Mouse (Mus musculus): ENCODE measurements around the gene Lcn9. TPM values are rescaled to one million over a fixed set of nuclear protein-coding genes. Genes with fewer than 3 reads are reported as not detected.

The Lcn9 gene
- polyA plus RNA-seq (2014; fragmentation: Nextera tagmentation; extraction: Ambion mirVana) = not detected in 2 replicates

- Histone ChIP-seq H3K27me3 (replicated peaks; ENCODE audit: control insufficient read depth, insufficient read depth, low read length) (no peaks in the 10 kb centered on the region), H3K9me3 (ENCODE audit: control insufficient read depth, low read length) (no peaks in the 10 kb centered on the region), H3K4me3 (ENCODE audit: low read depth, low read length) (no peak within 1 kb of the TSS), H3K9ac (ENCODE audit: low read length) (no peak within 1 kb of the TSS), H3K36me3 (ENCODE audit: control insufficient read depth, insufficient read depth, low read length) (no peaks in the 10 kb centered on the region), H3K4me2 (ENCODE audit: low read length) (no peak within 1 kb of the TSS), H3K27ac (ENCODE audit: low read depth) (no peak within 1 kb of the TSS), H3K4me1 (replicated peaks; ENCODE audit: control insufficient read depth, insufficient read depth, low read length) (no peaks in the 10 kb centered on the region)
- DNase-seq (ENCODE audit: low spot score) = no peak
- ATAC-seq (replicated peaks; ENCODE audit: low FRiP score, low TSS enrichment, low read depth) = no peak
- 83% methylated on average over 1 of the region's 1 CpGs for WGBS
These were observed at the start of gene Lcn9 for GRCm38 (mm10) chr2:25822806-25823205. Lcn9 (plus strand) TSS chr2:25823153.

DNA sequence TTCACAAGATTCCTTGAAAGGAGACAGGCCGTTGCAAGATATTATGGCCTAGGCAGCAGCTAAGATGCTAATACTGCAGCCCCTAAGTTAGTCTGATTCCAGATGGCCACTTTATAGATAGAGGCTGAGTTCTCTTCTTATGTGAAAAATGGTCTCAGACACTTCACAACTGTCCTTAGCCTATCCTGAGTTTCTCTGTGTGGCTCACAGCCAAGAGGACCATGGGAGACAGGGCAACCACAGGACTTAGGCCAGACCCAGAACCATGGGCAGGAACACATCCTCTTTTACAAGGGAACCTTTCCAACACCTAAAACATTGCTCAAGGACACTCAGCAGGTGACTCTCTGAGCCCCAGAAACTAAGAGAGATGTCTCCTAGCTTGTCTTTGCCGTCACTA, 49.4 kb upstream of the Lcn9 start:
- H3K9ac ChIP-seq (ENCODE audit: low read length) = no peak overlapping the region
- no peak for ATAC-seq (replicated peaks; ENCODE audit: low FRiP score, low TSS enrichment, low read depth)
- no peak for DNase-seq (ENCODE audit: low spot score)
- H3K4me1 ChIP-seq (replicated peaks; ENCODE audit: control insufficient read depth, insufficient read depth, low read length) = no peaks in the 10 kb centered on the region
- H3K27ac ChIP-seq (ENCODE audit: low read depth) = no peak overlapping the region
- H3K27me3 ChIP-seq (replicated peaks; ENCODE audit: control insufficient read depth, insufficient read depth, low read length) = no peaks in the 10 kb centered on the region
- no peaks in the 10 kb centered on the region for H3K9me3 ChIP-seq (ENCODE audit: control insufficient read depth, low read length)
- no peak overlapping the region for H3K4me3 ChIP-seq (ENCODE audit: low read depth, low read length)
- H3K36me3 ChIP-seq (ENCODE audit: control insufficient read depth, insufficient read depth, low read length) = no peaks in the 10 kb centered on the region
- 81% methylated on average over 2 of the region's 2 CpGs for WGBS
- H3K4me2 ChIP-seq (ENCODE audit: low read length) = no peak overlapping the region

GRCm38 (mm10) chr2:25774640-25775039, 48.3 kb upstream of the Lcn9 start:
- no peak overlapping the region for H3K9ac ChIP-seq (ENCODE audit: low read length)
- no peak overlapping the region for H3K4me2 ChIP-seq (ENCODE audit: low read length)
- no peaks in the 10 kb centered on the region for H3K9me3 ChIP-seq (ENCODE audit: control insufficient read depth, low read length)
- no peaks in the 10 kb centered on the region for H3K27me3 ChIP-seq (replicated peaks; ENCODE audit: control insufficient read depth, insufficient read depth, low read length)
- no peak for DNase-seq (ENCODE audit: low spot score)
- H3K4me1 ChIP-seq (replicated peaks; ENCODE audit: control insufficient read depth, insufficient read depth, low read length) = no peaks in the 10 kb centered on the region
- H3K4me3 ChIP-seq (ENCODE audit: low read depth, low read length) = no peak overlapping the region
- WGBS = 87% methylated on average over 2 of the region's 2 CpGs
- H3K27ac ChIP-seq (ENCODE audit: low read depth) = no peak overlapping the region
- no peaks in the 10 kb centered on the region for H3K36me3 ChIP-seq (ENCODE audit: control insufficient read depth, insufficient read depth, low read length)
- no peak for ATAC-seq (replicated peaks; ENCODE audit: low FRiP score, low TSS enrichment, low read depth)

- no peaks in the 10 kb centered on the region for H3K36me3 ChIP-seq (ENCODE audit: control insufficient read depth, insufficient read depth, low read length)
These were observed 47.0 kb upstream of the Lcn9 start for GRCm38 (mm10) chr2:25775991-25776390.

DNA sequence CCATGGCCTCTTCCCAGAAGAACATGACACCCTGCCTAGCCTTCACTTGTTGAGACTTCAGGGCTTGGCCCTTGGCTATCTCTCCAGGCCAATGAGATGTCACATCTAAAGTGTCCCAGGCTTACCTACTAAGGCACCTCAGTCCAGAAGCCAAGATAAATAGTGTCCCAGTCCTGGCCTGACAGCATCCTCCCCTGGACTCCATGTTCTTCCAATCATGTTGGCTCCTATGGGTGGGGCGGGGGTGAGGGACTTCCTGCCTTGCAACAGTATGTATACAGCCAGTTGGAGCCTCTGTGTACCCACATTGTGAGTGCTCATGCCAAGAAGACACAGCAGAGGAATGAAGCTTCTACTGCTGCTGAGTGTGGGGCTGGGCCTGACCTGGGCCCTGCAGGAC, 46.2 kb upstream of the Lcn9 start, which contains the start of gene Lcn11:
Lcn11 (plus strand) TSS at position 301 of the 400 bp plus-strand sequence.
- 96% methylated on average over 1 of the region's 1 CpGs for WGBS

More at GRCm38 (mm10) chr2:25775991-25776390, 47.0 kb upstream of the Lcn9 start:
- H3K9ac ChIP-seq (ENCODE audit: low read length) = no peak overlapping the region
- ATAC-seq (replicated peaks; ENCODE audit: low FRiP score, low TSS enrichment, low read depth) (no peak), DNase-seq (ENCODE audit: low spot score) (no peak)
- H3K4me1 ChIP-seq (replicated peaks; ENCODE audit: control insufficient read depth, insufficient read depth, low read length) = no peaks in the 10 kb centered on the region
- no peak overlapping the region for H3K27ac ChIP-seq (ENCODE audit: low read depth)
- no peak overlapping the region for H3K4me3 ChIP-seq (ENCODE audit: low read depth, low read length)
- H3K9me3 ChIP-seq (ENCODE audit: control insufficient read depth, low read length) = no peaks in the 10 kb centered on the region
- 77% methylated on average over 3 of the region's 3 CpGs for WGBS
- H3K4me2 ChIP-seq (ENCODE audit: low read length) = no peak overlapping the region
- H3K27me3 ChIP-seq (replicated peaks; ENCODE audit: control insufficient read depth, insufficient read depth, low read length) = no peaks in the 10 kb centered on the region

GRCm38 (mm10) chr2:25779076-25779475, 43.9 kb upstream of the Lcn9 start:
- Histone ChIP-seq H3K4me3 (ENCODE audit: low read depth, low read length) (no peak overlapping the region), H3K27ac (ENCODE audit: low read depth) (no peak overlapping the region), H3K9me3 (ENCODE audit: control insufficient read depth, low read length) (no peaks in the 10 kb centered on the region), H3K4me2 (ENCODE audit: low read length) (no peak overlapping the region), H3K4me1 (replicated peaks; ENCODE audit: control insufficient read depth, insufficient read depth, low read length) (no peaks in the 10 kb centered on the region), H3K27me3 (replicated peaks; ENCODE audit: control insufficient read depth, insufficient read depth, low read length) (no peaks in the 10 kb centered on the region), H3K9ac (ENCODE audit: low read length) (no peak overlapping the region), H3K36me3 (ENCODE audit: control insufficient read depth, insufficient read depth, low read length) (no peaks in the 10 kb centered on the region)
- WGBS = 90% methylated on average over 9 of the region's 9 CpGs
- ATAC-seq (replicated peaks; ENCODE audit: low FRiP score, low TSS enrichment, low read depth) = no peak
- DNase-seq (ENCODE audit: low spot score) = no peak

More for the DNA sequence above, 46.2 kb upstream of the Lcn9 start, which contains the start of gene Lcn11:
- H3K4me1 ChIP-seq (replicated peaks; ENCODE audit: control insufficient read depth, insufficient read depth, low read length) = no peaks in the 10 kb centered on the region
- H3K27ac ChIP-seq (ENCODE audit: low read depth) = no peak within 1 kb of the TSS
- H3K4me3 ChIP-seq (ENCODE audit: low read depth, low read length) = no peak within 1 kb of the TSS
- H3K9me3 ChIP-seq (ENCODE audit: control insufficient read depth, low read length) = no peaks in the 10 kb centered on the region
- DNase-seq (ENCODE audit: low spot score) (no peak), ATAC-seq (replicated peaks; ENCODE audit: low FRiP score, low TSS enrichment, low read depth) (no peak)
- H3K36me3 ChIP-seq (ENCODE audit: control insufficient read depth, insufficient read depth, low read length) = no peaks in the 10 kb centered on the region
- no peak within 1 kb of the TSS for H3K4me2 ChIP-seq (ENCODE audit: low read length)
- no peaks in the 10 kb centered on the region for H3K27me3 ChIP-seq (replicated peaks; ENCODE audit: control insufficient read depth, insufficient read depth, low read length)
- no peak within 1 kb of the TSS for H3K9ac ChIP-seq (ENCODE audit: low read length)

GRCm38 (mm10) chr2:25780921-25781320, 42.0 kb upstream of the Lcn9 start:
- ATAC-seq (replicated peaks; ENCODE audit: low FRiP score, low TSS enrichment, low read depth) = no peak

DNA sequence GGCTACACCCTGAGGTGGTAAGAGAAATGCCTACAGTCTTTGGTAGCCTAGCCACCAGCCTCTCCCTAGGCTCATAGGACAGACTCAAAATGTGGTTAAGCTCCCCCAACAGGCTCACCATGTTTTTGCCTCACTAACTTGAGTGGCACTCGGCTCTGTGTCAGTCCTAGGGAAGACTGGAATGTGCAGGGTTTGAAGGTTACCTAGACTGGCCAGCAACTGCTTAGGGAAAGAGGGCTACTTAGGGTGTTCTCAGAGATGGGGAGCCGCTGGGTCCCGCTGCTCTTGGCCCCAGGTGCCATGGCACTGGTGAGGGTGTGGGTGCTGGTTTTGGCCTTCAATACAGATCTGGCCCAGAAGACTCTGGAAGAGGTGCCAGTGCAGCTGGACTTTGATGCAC, 41.0 kb upstream of the Lcn9 start, which contains the start of gene Gm13539:
Gm13539 (plus strand) TSS at position 301 of the 400 bp plus-strand sequence.
- no peak within 1 kb of the TSS for H3K27ac ChIP-seq (ENCODE audit: low read depth)
- no peaks in the 10 kb centered on the region for H3K36me3 ChIP-seq (ENCODE audit: control insufficient read depth, insufficient read depth, low read length)

More at GRCm38 (mm10) chr2:25780921-25781320, 42.0 kb upstream of the Lcn9 start:
- Histone ChIP-seq H3K36me3 (ENCODE audit: control insufficient read depth, insufficient read depth, low read length) (no peaks in the 10 kb centered on the region), H3K4me1 (replicated peaks; ENCODE audit: control insufficient read depth, insufficient read depth, low read length) (0 out of 2 replicates have a peak, but pooled peaks cover 2% of the 10 kb centered on the region), H3K9ac (ENCODE audit: low read length) (no peak overlapping the region), H3K27me3 (replicated peaks; ENCODE audit: control insufficient read depth, insufficient read depth, low read length) (no peaks in the 10 kb centered on the region), H3K9me3 (ENCODE audit: control insufficient read depth, low read length) (no peaks in the 10 kb centered on the region), H3K4me2 (ENCODE audit: low read length) (no peak overlapping the region), H3K4me3 (ENCODE audit: low read depth, low read length) (no peak overlapping the region), H3K27ac (ENCODE audit: low read depth) (no peak overlapping the region)
- 38% methylated on average over 4 of the region's 4 CpGs for WGBS
- DNase-seq (ENCODE audit: low spot score) = no peak

More for the DNA sequence above, 41.0 kb upstream of the Lcn9 start, which contains the start of gene Gm13539:
- Histone ChIP-seq H3K27me3 (replicated peaks; ENCODE audit: control insufficient read depth, insufficient read depth, low read length) (no peaks in the 10 kb centered on the region), H3K9ac (ENCODE audit: low read length) (no peak within 1 kb of the TSS), H3K4me3 (ENCODE audit: low read depth, low read length) (no peak within 1 kb of the TSS), H3K4me2 (ENCODE audit: low read length) (no peak within 1 kb of the TSS), H3K4me1 (replicated peaks; ENCODE audit: control insufficient read depth, insufficient read depth, low read length) (peaks cover 5% of the 10 kb centered on the region; the same call in 1 of the 2 replicates), H3K9me3 (ENCODE audit: control insufficient read depth, low read length) (no peaks in the 10 kb centered on the region)
- ATAC-seq (replicated peaks; ENCODE audit: low FRiP score, low TSS enrichment, low read depth) = no peak
- WGBS = 84% methylated on average over 3 of the region's 3 CpGs
- DNase-seq (ENCODE audit: low spot score) = no peak

Measured in intestine, embryonic 14.5 days (tissue).